Mouse (Mus musculus): Measurements from ENCODE around the gene Havcr1. TPM values are rescaled to one million over a fixed set of nuclear protein-coding genes. Genes with fewer than 3 reads are reported as not detected.

Gene Havcr1
- 0.01 and 0.07 TPM in 2 replicates for polyA plus RNA-seq (2012; rRNA removed)

GRCm38 (mm10) chr11:46735076-46735475, at the start of gene Havcr1:
TSS of gene Havcr1 (plus strand) at chr11:46735080.

DNA sequence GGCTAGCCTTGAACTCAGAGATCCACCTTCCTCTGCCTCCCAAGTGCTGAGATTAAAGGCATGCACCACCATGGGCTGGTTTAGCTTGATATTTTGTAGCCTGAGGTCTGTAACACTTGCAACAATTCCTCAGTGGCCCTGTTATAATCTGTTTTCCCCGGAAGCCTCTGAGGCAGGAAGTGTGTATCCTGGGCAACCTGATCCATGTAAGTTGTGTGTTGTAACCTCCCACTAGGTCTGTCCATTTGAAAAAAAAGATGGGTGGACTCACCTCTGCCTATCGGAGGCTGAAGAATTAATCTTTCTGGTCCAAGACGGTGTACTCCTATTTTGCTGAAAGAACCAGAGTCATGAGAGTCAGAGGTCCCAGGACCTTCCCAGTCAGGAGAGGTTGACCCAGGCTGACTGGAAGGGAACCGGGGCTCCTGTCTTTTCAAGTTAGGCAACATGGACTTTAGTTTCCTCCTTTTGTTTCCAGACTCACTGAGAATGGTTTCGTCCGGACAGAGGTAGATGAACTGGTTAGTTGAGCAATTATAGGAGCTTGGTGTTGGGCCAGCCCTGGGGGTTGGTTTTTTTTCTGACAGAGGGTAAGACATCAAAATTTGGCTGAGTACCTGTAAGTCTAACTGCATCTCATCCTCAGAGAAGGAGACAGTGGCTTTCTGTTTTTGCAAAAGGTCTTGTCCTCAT, 28.1 kb upstream of the Havcr1 start, which contains the start of gene Timd2:
Gene Timd2 (minus strand): TSS at position 398 of the 693 bp plus-strand sequence.

DNA sequence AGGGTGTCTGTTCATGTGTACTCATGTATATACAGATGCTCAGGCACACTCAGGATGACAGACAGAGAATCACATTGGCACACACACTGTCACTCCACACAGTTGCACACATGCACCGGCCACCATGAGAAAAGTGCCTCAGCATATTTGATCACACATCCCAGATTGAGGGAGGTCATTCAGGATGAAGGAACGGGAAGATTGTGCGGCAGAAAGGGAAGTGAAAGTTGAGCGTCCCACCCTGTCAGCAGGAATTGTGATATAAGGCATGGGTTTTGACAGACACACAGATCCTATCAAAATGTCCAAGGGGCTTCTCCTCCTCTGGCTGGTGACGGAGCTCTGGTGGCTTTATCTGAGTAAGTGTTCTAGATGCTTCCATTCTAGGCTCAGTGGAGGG, 75.6 kb downstream of the Havcr1 start, which contains the start of gene Timd4:
Gene Timd4 (plus strand): TSS at position 290 of the 400 bp plus-strand sequence.

Other genes starting within 250 kb of the Havcr1 start
- gene Gm12169, start 210.9 kb upstream of the Havcr1 start, polyA plus RNA-seq (2012; rRNA removed): not detected in 2 replicates
- not detected in 2 replicates for gene BC053393, start 163.5 kb upstream of the Havcr1 start, polyA plus RNA-seq (2012; rRNA removed)
- gene Dppa1, start 105.8 kb upstream of the Havcr1 start, polyA plus RNA-seq (2012; rRNA removed): not detected in 2 replicates
- gene Timd2, start 28.0 kb upstream of the Havcr1 start, polyA plus RNA-seq (2012; rRNA removed): 22.5 and 30.2 TPM in 2 replicates
- 4.0 and 5.1 TPM in 2 replicates for gene Timd4, start 75.7 kb downstream of the Havcr1 start, polyA plus RNA-seq (2012; rRNA removed)